Mouse (Mus musculus): Measurements from ENCODE around the gene Gm20708.

DNA sequence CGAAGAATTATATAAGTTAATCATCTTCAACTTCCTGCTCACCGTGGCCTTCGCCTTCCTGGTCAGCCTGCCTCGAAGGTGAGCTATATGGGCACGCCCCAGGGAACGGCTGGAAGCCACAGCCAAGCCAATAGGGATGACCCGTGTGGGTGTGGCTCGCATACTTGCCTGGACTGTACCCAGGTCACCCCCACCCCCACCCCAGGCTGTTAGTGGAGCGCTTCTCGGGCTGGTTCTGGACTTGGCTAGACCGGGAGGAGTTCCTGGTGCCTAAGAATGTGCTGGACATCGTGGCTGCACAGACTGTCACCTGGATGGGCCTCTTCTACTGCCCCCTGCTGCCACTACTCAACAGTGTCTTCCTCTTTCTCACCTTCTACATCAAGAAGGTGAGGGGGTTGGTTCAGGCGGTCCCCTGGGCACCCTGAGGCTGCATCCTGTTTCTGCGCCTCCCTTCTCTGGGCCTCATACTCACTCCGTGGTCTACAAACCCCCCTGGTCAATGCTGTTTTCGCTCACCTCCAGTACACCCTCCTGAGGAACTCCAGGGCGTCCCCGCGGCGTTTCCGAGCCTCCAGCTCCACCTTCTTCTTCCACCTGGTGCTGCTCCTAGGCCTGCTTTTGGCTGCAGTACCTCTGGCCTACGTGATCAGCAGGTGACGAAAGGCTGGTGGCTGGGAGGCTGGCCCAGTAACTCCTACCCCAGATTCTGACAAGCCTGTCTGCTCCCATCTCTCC, 18.6 kb upstream of the Gm20708 start:
- TF ChIP-seq CTCF (conservative IDR thresholded peaks at IDR 0.05; ENCODE audit: low read length) (peak; percentile 27), POU5F1 (IDR thresholded peaks at IDR 0.05; ENCODE audit: borderline replicate concordance, low read length) (no peak)

Data from E14TG2a.4 (cell line).